ENCODE assay signal across 10 mouse cellular contexts in the genomic region with DNA sequence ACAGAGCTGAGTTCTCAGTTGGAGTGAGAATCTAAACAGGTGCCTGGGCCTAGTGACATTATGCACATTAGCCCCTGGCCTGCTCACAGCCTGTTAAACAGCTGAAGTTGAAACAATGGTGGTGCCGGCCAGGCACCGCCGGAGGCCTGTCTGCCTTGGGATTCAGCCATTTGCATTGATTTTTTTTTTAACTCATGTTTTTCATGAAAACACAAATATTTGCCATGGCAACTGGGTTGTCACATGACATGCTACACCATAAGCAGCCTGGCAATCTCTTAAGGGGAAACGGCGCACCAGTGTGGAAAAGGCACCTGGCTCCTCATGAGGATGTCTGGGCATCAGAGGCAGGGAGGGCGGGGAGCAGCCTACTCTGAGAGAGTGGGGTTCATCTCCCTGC.
A peak's percentile ranks its signal among the peaks of the same experiment; 100 is the strongest.
DNase-seq lines count a peak whose midpoint lies in the region; ATAC-seq and TF ChIP-seq lines count a peak whose summit lies in the region.
"Had no signal": no experiment of that assay in that cellular context is flagged by ENCODE, and none has a peak within 500 bp of the region (broad histone marks: within the 10 kb centered on the region; RNA-seq: fewer than 3 reads in every experiment).

No protein-coding gene starts in this region.

- no peaks in the 10 kb centered on the region for H3K9me3 ChIP-seq in hindbrain, embryonic 13.5 days
- no peaks in the 10 kb centered on the region for H3K9me3 ChIP-seq in midbrain, embryonic 14.5 days (ENCODE audit: control insufficient read depth, low read length)
- H3K9me3 ChIP-seq: G1E; lung, embryonic 15.5 days had no signal

- no peak overlapping the region for H3K4me3 ChIP-seq in hindbrain, embryonic 13.5 days
- no peak overlapping the region for H3K4me3 ChIP-seq in midbrain, embryonic 14.5 days (replicated peaks; ENCODE audit: low read depth, low read length)
- no peak overlapping the region for H3K4me3 ChIP-seq in thymus, adult 2 months (ENCODE audit: control insufficient read depth, insufficient read depth, low read length)
- H3K4me3 ChIP-seq: lung, embryonic 15.5 days had no signal

- peak; percentile 20 for DNase-seq in R1 (ENCODE audit: low read depth, low spot score)
- DNase-seq in embryo, embryonic 10.5 days (ENCODE audit: low spot score) = peak; percentile 62
- DNase-seq in midbrain, embryonic 14.5 days = peak; percentile 81
- DNase-seq in thymus, adult 2 months = no peak
- no peak for DNase-seq in urinary bladder, postnatal 25 days (ENCODE audit: low spot score)
- no peak for DNase-seq in T-cell, adult 2 months (ENCODE audit: low spot score)
- DNase-seq: heart, postnatal 36 days had no signal

- TF ChIP-seq CTCF in thymus, adult 2 months (IDR thresholded peaks at IDR 0.05; ENCODE audit: borderline replicate concordance, control insufficient read depth, extremely low read depth, insufficient read depth, low read length, poor library complexity) = no peak

- 19% methylated on average over 6 of the region's 6 CpGs for whole genome bisulfite sequencing in hindbrain, embryonic 13.5 days
- WGBS in midbrain, embryonic 14.5 days = 6% methylated on average over 6 of the region's 6 CpGs
- WGBS in thymus, adult 2 months = 96% methylated on average over 6 of the region's 6 CpGs

- peaks cover 32% of the 10 kb centered on the region for H3K4me1 ChIP-seq in hindbrain, embryonic 13.5 days (replicated peaks)
- H3K4me1 ChIP-seq in midbrain, embryonic 14.5 days (ENCODE audit: control insufficient read depth, insufficient read depth, low read length) = peaks cover 25% of the 10 kb centered on the region
- H3K4me1 ChIP-seq in thymus, adult 2 months (replicated peaks; ENCODE audit: control insufficient read depth, insufficient read depth, low read length) = peaks cover 2% of the 10 kb centered on the region

- TF ChIP-seq POLR2A in thymus, adult 2 months (IDR thresholded peaks at IDR 0.05; ENCODE audit: control insufficient read depth, extremely low read depth, insufficient read depth, low read length, poor library complexity) = no peak

- H3K9ac ChIP-seq in hindbrain, embryonic 13.5 days = no peak overlapping the region
- H3K9ac ChIP-seq in midbrain, embryonic 14.5 days (replicated peaks; ENCODE audit: low read length) = no peak overlapping the region
- H3K9ac ChIP-seq: lung, embryonic 15.5 days had no signal

- H3K27me3 ChIP-seq in hindbrain, embryonic 13.5 days = peaks cover 8% of the 10 kb centered on the region
- H3K27me3 ChIP-seq in midbrain, embryonic 14.5 days (ENCODE audit: control insufficient read depth, insufficient read depth, low read length) = no peaks in the 10 kb centered on the region
- H3K27me3 ChIP-seq in thymus, adult 2 months (ENCODE audit: control insufficient read depth, insufficient read depth, low read length) = no peaks in the 10 kb centered on the region
- H3K27me3 ChIP-seq: lung, embryonic 15.5 days had no signal

- ATAC-seq in hindbrain, embryonic 13.5 days (ENCODE audit: low FRiP score) = peak; percentile 73; the same call in 1 of the 2 replicates
- ATAC-seq in midbrain, embryonic 14.5 days (ENCODE audit: low FRiP score, low TSS enrichment) = peak; percentile 55

- H3K4me2 ChIP-seq in hindbrain, embryonic 13.5 days = no peak overlapping the region
- H3K4me2 ChIP-seq in midbrain, embryonic 14.5 days (ENCODE audit: low read length) = no peak overlapping the region
- H3K4me2 ChIP-seq: lung, embryonic 15.5 days had no signal

- no peaks in the 10 kb centered on the region for H3K36me3 ChIP-seq in hindbrain, embryonic 13.5 days
- no peaks in the 10 kb centered on the region for H3K36me3 ChIP-seq in midbrain, embryonic 14.5 days (ENCODE audit: control insufficient read depth, insufficient read depth, low read length)
- no peaks in the 10 kb centered on the region for H3K36me3 ChIP-seq in thymus, adult 2 months (ENCODE audit: control insufficient read depth, insufficient read depth, low read length)
- H3K36me3 ChIP-seq: G1E; lung, embryonic 15.5 days had no signal

- H3K27ac ChIP-seq in hindbrain, embryonic 13.5 days = peak overlapping the region; percentile 67; the same call in 1 of the 2 replicates
- H3K27ac ChIP-seq in midbrain, embryonic 14.5 days (replicated peaks; ENCODE audit: low read depth, low read length) = peak overlapping the region; percentile 62
- H3K27ac ChIP-seq in thymus, adult 2 months (ENCODE audit: control insufficient read depth, insufficient read depth, low read length) = no peak overlapping the region
- H3K27ac ChIP-seq: lung, embryonic 15.5 days had no signal

Comparison
In these comparisons a context has a peak if more than half of its experiments do, and no peak if none do; other contexts are left out.
1. DNase-seq: peak in R1 (single experiment), embryo, embryonic 10.5 days (single experiment) and midbrain, embryonic 14.5 days (single experiment); none in thymus, adult 2 months (single experiment), urinary bladder, postnatal 25 days (single experiment) and T-cell, adult 2 months (single experiment).